Mouse (Mus musculus) thymus, postnatal 25 days (tissue): ENCODE measurements around the gene Gm13289.
"Not testable (repeated sequence)": the region's sequence is repeated elsewhere in the genome, so short reads cannot be mapped to it uniquely, and the experiment has no call there.

Experiments
- DNase-seq: peaks from one replicate; pipeline ENCODE4 v3.0.0; 2022

Gm13289 gene

GRCm38 (mm10) chr4:88785409-88785808 lies 8.7 kb downstream of the Gm13289 start, which contains the start of gene Gm13276:
Gene Gm13276, plus strand, starts transcription at chr4:88785709.
- not testable (repeated sequence) for DNase-seq

GRCm38 (mm10) chr4:88788402-88788801 lies 11.7 kb downstream of the Gm13289 start, which contains the start of gene Gm13277:
Gene Gm13277, plus strand, starts transcription at chr4:88788632.
- DNase-seq: peak; percentile 75

- not testable (repeated sequence) for DNase-seq
These were observed 14.5 kb downstream of the Gm13289 start, which contains the start of gene Gm13278 for GRCm38 (mm10) chr4:88791250-88791649. Gene Gm13278, plus strand, starts transcription at chr4:88791550.

- peak; percentile 80 for DNase-seq
These were observed 17.4 kb downstream of the Gm13289 start, which contains the start of gene Gm13275 for GRCm38 (mm10) chr4:88793936-88794675. Gene Gm13275, plus strand, starts transcription at chr4:88794487.

- not testable (repeated sequence) for DNase-seq
These were observed 20.4 kb downstream of the Gm13289 start, which contains the start of gene Gm13279 for GRCm38 (mm10) chr4:88797097-88797496. Gene Gm13279, plus strand, starts transcription at chr4:88797397.

- not testable (repeated sequence) for DNase-seq
These were observed 22.6 kb downstream of the Gm13289 start, which contains the start of gene Gm13285 for GRCm38 (mm10) chr4:88799365-88799764. Gene Gm13285, plus strand, starts transcription at chr4:88799665.

- DNase-seq: not testable (repeated sequence)
These were observed 26.2 kb downstream of the Gm13289 start, which contains the start of gene Gm13287 for GRCm38 (mm10) chr4:88802954-88803353. Gene Gm13287, plus strand, starts transcription at chr4:88803254.

GRCm38 (mm10) chr4:88805231-88805630 lies 28.5 kb downstream of the Gm13289 start, which contains the start of gene Gm13288:
Gene Gm13288, plus strand, starts transcription at chr4:88805531.
- DNase-seq: not testable (repeated sequence)

- DNase-seq: not testable (repeated sequence)
These were observed 29.0 kb downstream of the Gm13289 start for GRCm38 (mm10) chr4:88805761-88806160.

- DNase-seq: no peak
These were observed 39.2 kb downstream of the Gm13289 start, which contains the start of gene Ifna7 for GRCm38 (mm10) chr4:88815928-88816327. Gene Ifna7, plus strand, starts transcription at chr4:88816228.

- DNase-seq: no peak
These were observed 42.9 kb downstream of the Gm13289 start, which contains the start of gene Ifna11 for GRCm38 (mm10) chr4:88819659-88820058. Gene Ifna11, plus strand, starts transcription at chr4:88819959.

GRCm38 (mm10) chr4:88822995-88823394 lies 46.3 kb downstream of the Gm13289 start:
- peak; percentile 25 for DNase-seq
